Mouse (Mus musculus): ENCODE measurements around the gene Pus10. TPM values are rescaled to one million over a fixed set of nuclear protein-coding genes. Genes with fewer than 3 reads are reported as not detected.

Gene Pus10
- polyA plus RNA-seq, 1 experiment: 4.8 TPM

DNA sequence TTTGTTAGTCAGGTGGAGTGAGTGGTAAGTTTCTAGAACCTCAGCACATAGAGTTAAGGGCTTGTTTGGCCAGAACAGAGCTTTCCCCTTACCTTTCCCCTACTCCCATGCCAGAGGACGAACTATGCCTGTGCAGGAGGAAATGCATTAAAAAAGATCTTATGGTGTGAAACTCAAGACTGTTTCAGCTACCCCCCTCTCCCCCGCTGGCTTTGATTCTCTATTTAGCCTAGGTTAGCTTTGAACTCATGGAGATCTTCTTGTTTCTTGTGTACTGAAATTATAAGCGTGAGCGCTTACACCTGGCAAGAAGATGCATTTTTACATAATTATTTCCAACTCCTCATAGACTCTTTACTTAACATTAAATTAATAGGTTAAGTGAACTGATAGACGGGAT lies 1.1 kb downstream of the Pus10 start:
- H3K27ac ChIP-seq (ENCODE audit: control insufficient read depth, insufficient read depth, low read length): peak overlapping the region; percentile 83
- H3K4me3 ChIP-seq (ENCODE audit: control insufficient read depth, insufficient read depth, low read length): peak overlapping the region; percentile 94
- 0 out of 2 replicates have a peak, but pooled peaks cover 2% of the 10 kb centered on the region for H3K4me1 ChIP-seq (replicated peaks; ENCODE audit: control insufficient read depth, insufficient read depth, low read length)
- 4% methylated on average over 5 of the region's 5 CpGs for WGBS
- no peak for DNase-seq
- no peaks in the 10 kb centered on the region for H3K27me3 ChIP-seq (ENCODE audit: control insufficient read depth, insufficient read depth, low read length)
- H3K36me3 ChIP-seq (ENCODE audit: control insufficient read depth, insufficient read depth, low read length): no peaks in the 10 kb centered on the region; the same call in 1 of the 2 replicates
- TF ChIP-seq CTCF (IDR thresholded peaks at IDR 0.05; ENCODE audit: borderline replicate concordance, control insufficient read depth, extremely low read depth, insufficient read depth, low read length, poor library complexity) (no peak), POLR2A (IDR thresholded peaks at IDR 0.05; ENCODE audit: control insufficient read depth, extremely low read depth, insufficient read depth, low read length, poor library complexity) (no peak)

- under 1% methylated on average over 3 of the region's 3 CpGs for WGBS
- Histone ChIP-seq H3K27ac (ENCODE audit: control insufficient read depth, insufficient read depth, low read length) (no peak overlapping the region), H3K4me1 (replicated peaks; ENCODE audit: control insufficient read depth, insufficient read depth, low read length) (0 out of 2 replicates have a peak, but pooled peaks cover 2% of the 10 kb centered on the region), H3K36me3 (ENCODE audit: control insufficient read depth, insufficient read depth, low read length) (no peaks in the 10 kb centered on the region; the same call in 1 of the 2 replicates), H3K27me3 (ENCODE audit: control insufficient read depth, insufficient read depth, low read length) (no peaks in the 10 kb centered on the region), H3K4me3 (ENCODE audit: control insufficient read depth, insufficient read depth, low read length) (no peak overlapping the region)
- DNase-seq: peak; percentile 28
- TF ChIP-seq CTCF (IDR thresholded peaks at IDR 0.05; ENCODE audit: borderline replicate concordance, control insufficient read depth, extremely low read depth, insufficient read depth, low read length, poor library complexity): no peak
- TF ChIP-seq POLR2A (IDR thresholded peaks at IDR 0.05; ENCODE audit: control insufficient read depth, extremely low read depth, insufficient read depth, low read length, poor library complexity): no peak
Observed at GRCm38 (mm10) chr11:23667128-23667527, 1.7 kb downstream of the Pus10 start.

DNA sequence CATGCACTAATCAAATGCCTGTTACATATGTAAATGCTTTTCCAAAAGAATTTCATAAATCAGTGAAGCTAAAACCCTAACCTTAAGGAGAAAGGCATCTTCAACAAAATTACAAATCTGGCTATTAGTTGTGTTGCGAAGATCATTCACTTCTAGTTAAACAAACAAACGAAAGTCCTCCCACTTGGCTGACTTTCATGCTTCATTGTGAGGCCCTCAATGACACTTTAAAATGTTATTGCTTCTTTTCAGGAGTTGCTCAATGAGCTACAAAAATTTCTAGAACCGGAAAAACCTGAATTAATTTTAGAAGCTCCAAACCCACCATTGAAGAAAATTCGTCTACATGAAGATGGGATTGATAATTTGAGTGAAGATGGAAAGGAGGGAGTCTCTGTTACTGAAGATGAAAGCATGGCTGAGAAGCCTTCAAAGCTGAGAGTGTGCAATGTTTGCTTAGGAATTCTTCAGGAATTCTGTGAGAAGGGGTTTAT lies 6.8 kb downstream of the Pus10 start:
- Histone ChIP-seq H3K36me3 (ENCODE audit: control insufficient read depth, insufficient read depth, low read length) (peaks cover 30% of the 10 kb centered on the region), H3K4me3 (ENCODE audit: control insufficient read depth, insufficient read depth, low read length) (no peak overlapping the region), H3K27ac (ENCODE audit: control insufficient read depth, insufficient read depth, low read length) (no peak overlapping the region), H3K27me3 (ENCODE audit: control insufficient read depth, insufficient read depth, low read length) (no peaks in the 10 kb centered on the region), H3K4me1 (replicated peaks; ENCODE audit: control insufficient read depth, insufficient read depth, low read length) (no peaks in the 10 kb centered on the region)
- no peak for TF ChIP-seq CTCF (IDR thresholded peaks at IDR 0.05; ENCODE audit: borderline replicate concordance, control insufficient read depth, extremely low read depth, insufficient read depth, low read length, poor library complexity)
- TF ChIP-seq POLR2A (IDR thresholded peaks at IDR 0.05; ENCODE audit: control insufficient read depth, extremely low read depth, insufficient read depth, low read length, poor library complexity): no peak
- DNase-seq: no peak
- 92% methylated on average over 4 of the region's 4 CpGs for WGBS

GRCm38 (mm10) chr11:23676100-23676499 lies 10.6 kb downstream of the Pus10 start:
- no peak overlapping the region for H3K27ac ChIP-seq (ENCODE audit: control insufficient read depth, insufficient read depth, low read length)
- TF ChIP-seq POLR2A (IDR thresholded peaks at IDR 0.05; ENCODE audit: control insufficient read depth, extremely low read depth, insufficient read depth, low read length, poor library complexity) (no peak), CTCF (IDR thresholded peaks at IDR 0.05; ENCODE audit: borderline replicate concordance, control insufficient read depth, extremely low read depth, insufficient read depth, low read length, poor library complexity) (no peak)
- peaks cover 30% of the 10 kb centered on the region for H3K36me3 ChIP-seq (ENCODE audit: control insufficient read depth, insufficient read depth, low read length)
- no peaks in the 10 kb centered on the region for H3K27me3 ChIP-seq (ENCODE audit: control insufficient read depth, insufficient read depth, low read length)
- no peak for DNase-seq
- 95% methylated on average over 5 of the region's 5 CpGs for WGBS
- H3K4me3 ChIP-seq (ENCODE audit: control insufficient read depth, insufficient read depth, low read length): no peak overlapping the region
- no peaks in the 10 kb centered on the region for H3K4me1 ChIP-seq (replicated peaks; ENCODE audit: control insufficient read depth, insufficient read depth, low read length)

GRCm38 (mm10) chr11:23679044-23679642 lies 13.7 kb downstream of the Pus10 start:
- H3K4me3 ChIP-seq (ENCODE audit: control insufficient read depth, insufficient read depth, low read length): no peak overlapping the region
- no peaks in the 10 kb centered on the region for H3K27me3 ChIP-seq (ENCODE audit: control insufficient read depth, insufficient read depth, low read length)
- no peaks in the 10 kb centered on the region for H3K4me1 ChIP-seq (replicated peaks; ENCODE audit: control insufficient read depth, insufficient read depth, low read length)
- TF ChIP-seq CTCF (IDR thresholded peaks at IDR 0.05; ENCODE audit: borderline replicate concordance, control insufficient read depth, extremely low read depth, insufficient read depth, low read length, poor library complexity): no peak
- no peak for TF ChIP-seq POLR2A (IDR thresholded peaks at IDR 0.05; ENCODE audit: control insufficient read depth, extremely low read depth, insufficient read depth, low read length, poor library complexity)
- WGBS: 55% methylated on average over 3 of the region's 3 CpGs
- peak; percentile 68 for DNase-seq
- no peak overlapping the region for H3K27ac ChIP-seq (ENCODE audit: control insufficient read depth, insufficient read depth, low read length)
- peaks cover 11% of the 10 kb centered on the region for H3K36me3 ChIP-seq (ENCODE audit: control insufficient read depth, insufficient read depth, low read length)

- 97% methylated on average over 6 of the region's 6 CpGs for WGBS
- Histone ChIP-seq H3K27ac (ENCODE audit: control insufficient read depth, insufficient read depth, low read length) (no peak overlapping the region), H3K4me1 (replicated peaks; ENCODE audit: control insufficient read depth, insufficient read depth, low read length) (no peaks in the 10 kb centered on the region), H3K27me3 (ENCODE audit: control insufficient read depth, insufficient read depth, low read length) (no peaks in the 10 kb centered on the region), H3K36me3 (ENCODE audit: control insufficient read depth, insufficient read depth, low read length) (no peaks in the 10 kb centered on the region), H3K4me3 (ENCODE audit: control insufficient read depth, insufficient read depth, low read length) (no peak overlapping the region)
- no peak for TF ChIP-seq POLR2A (IDR thresholded peaks at IDR 0.05; ENCODE audit: control insufficient read depth, extremely low read depth, insufficient read depth, low read length, poor library complexity)
- TF ChIP-seq CTCF (IDR thresholded peaks at IDR 0.05; ENCODE audit: borderline replicate concordance, control insufficient read depth, extremely low read depth, insufficient read depth, low read length, poor library complexity): no peak
- DNase-seq: no peak
Observed at GRCm38 (mm10) chr11:23680435-23680950, 15.0 kb downstream of the Pus10 start.
